Mouse (Mus musculus) thymus, adult 2 months (tissue): Measurements from ENCODE around the gene Gal3st4.

Source experiments
- CTCF ChIP-seq: fragments of 200-500 bp; IDR thresholded peaks from 2 replicates; pipeline ENCODE4 v1.5.1; 2012; ENCODE audit warnings: mild to moderate bottlenecking, control low read depth, low read length, moderate library complexity, borderline replicate concordance; ENCODE audit not compliant: control insufficient read depth, poor library complexity, insufficient read depth; ENCODE audit errors: extremely low read depth
- POLR2A ChIP-seq: fragments of 200-500 bp; IDR thresholded peaks from 2 replicates; pipeline ENCODE4 v1.6.1; 2012; ENCODE audit warnings: mild to moderate bottlenecking, low read length, control low read depth, moderate library complexity; ENCODE audit not compliant: control insufficient read depth, poor library complexity, insufficient read depth; ENCODE audit errors: extremely low read depth

GRCm38 (mm10) chr5:138264207-138264578 is 8.4 kb downstream of the Gal3st4 start:
- TF ChIP-seq POLR2A = no peak
- TF ChIP-seq CTCF = no peak
